Mouse (Mus musculus): ENCODE results near the gene Rassf3. TPM values are rescaled to one million over a fixed set of nuclear protein-coding genes. Genes with fewer than 3 reads are reported as not detected.

The Rassf3 gene
- polyA plus RNA-seq, 1 experiment from 2014 or later, result 17.3 TPM

GRCm38 (mm10) chr10:121403946-121404345 is 72.2 kb downstream of the Rassf3 start:
- no peak overlapping the region for H3K9ac ChIP-seq
- H3K4me2 ChIP-seq, result no peak overlapping the region
- 53% methylated on average over 6 of the region's 9 CpGs for WGBS

GRCm38 (mm10) chr10:121403104-121403503 is 73.0 kb downstream of the Rassf3 start:
- Histone ChIP-seq H3K36me3 (no peaks in the 10 kb centered on the region), H3K27ac (no peak overlapping the region), H3K4me3 (no peak overlapping the region), H3K27me3 (no peaks in the 10 kb centered on the region), H3K4me2 (no peak overlapping the region), H3K9me3 (no peaks in the 10 kb centered on the region), H3K4me1 (0 out of 2 replicates have a peak, but pooled peaks cover 2% of the 10 kb centered on the region), H3K9ac (no peak overlapping the region)
- ATAC-seq (ENCODE audit: insufficient number of reproducible peaks, low FRiP score, low TSS enrichment, low read depth), result no peak
- WGBS, result 56% methylated on average over 9 of the region's 9 CpGs

More at GRCm38 (mm10) chr10:121403946-121404345, 72.2 kb downstream of the Rassf3 start:
- H3K27ac ChIP-seq, result no peak overlapping the region
- H3K27me3 ChIP-seq, result no peaks in the 10 kb centered on the region
- H3K9me3 ChIP-seq, result no peaks in the 10 kb centered on the region
- H3K36me3 ChIP-seq, result no peaks in the 10 kb centered on the region
- 0 out of 2 replicates have a peak, but pooled peaks cover 2% of the 10 kb centered on the region for H3K4me1 ChIP-seq
- H3K4me3 ChIP-seq, result no peak overlapping the region
- ATAC-seq (ENCODE audit: insufficient number of reproducible peaks, low FRiP score, low TSS enrichment, low read depth), result no peak

GRCm38 (mm10) chr10:121401005-121401404 is 75.1 kb downstream of the Rassf3 start:
- WGBS, result 84% methylated on average over 7 of the region's 7 CpGs
- Histone ChIP-seq H3K36me3 (peaks cover 12% of the 10 kb centered on the region), H3K27ac (no peak overlapping the region), H3K4me1 (0 out of 2 replicates have a peak, but pooled peaks cover 2% of the 10 kb centered on the region), H3K27me3 (no peaks in the 10 kb centered on the region), H3K9ac (no peak overlapping the region), H3K4me2 (no peak overlapping the region), H3K4me3 (no peak overlapping the region), H3K9me3 (no peaks in the 10 kb centered on the region)
- ATAC-seq (ENCODE audit: insufficient number of reproducible peaks, low FRiP score, low TSS enrichment, low read depth), result no peak

DNA sequence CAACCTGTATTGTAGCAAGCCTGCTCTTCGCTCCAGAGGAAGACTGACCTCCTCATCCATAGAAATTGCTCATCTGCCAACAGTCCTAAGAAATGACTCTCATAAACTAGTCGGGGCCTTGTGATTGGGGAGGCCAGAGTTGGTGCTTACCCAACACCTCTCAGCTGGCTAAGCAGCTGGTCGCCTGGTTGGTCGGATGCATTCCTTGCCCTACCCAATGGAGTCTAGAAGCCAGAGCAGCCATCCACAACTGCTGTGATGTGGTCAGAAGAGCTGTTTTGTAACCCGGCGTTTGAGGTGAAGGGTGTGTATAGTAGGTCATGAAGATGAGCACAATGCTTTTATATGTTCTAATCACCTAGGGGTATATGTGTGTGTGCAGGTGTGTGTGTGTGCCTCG is 77.5 kb downstream of the Rassf3 start:
- 0 out of 2 replicates have a peak, but pooled peaks cover 5% of the 10 kb centered on the region for H3K4me1 ChIP-seq
- no peak overlapping the region for H3K4me2 ChIP-seq
- no peak for ATAC-seq (ENCODE audit: insufficient number of reproducible peaks, low FRiP score, low TSS enrichment, low read depth)
- H3K9ac ChIP-seq, result no peak overlapping the region
- peaks cover 35% of the 10 kb centered on the region for H3K36me3 ChIP-seq
- no peak overlapping the region for H3K4me3 ChIP-seq
- H3K27me3 ChIP-seq, result no peaks in the 10 kb centered on the region
- no peaks in the 10 kb centered on the region for H3K9me3 ChIP-seq
- WGBS, result 86% methylated on average over 7 of the region's 7 CpGs
- H3K27ac ChIP-seq, result no peak overlapping the region

DNA sequence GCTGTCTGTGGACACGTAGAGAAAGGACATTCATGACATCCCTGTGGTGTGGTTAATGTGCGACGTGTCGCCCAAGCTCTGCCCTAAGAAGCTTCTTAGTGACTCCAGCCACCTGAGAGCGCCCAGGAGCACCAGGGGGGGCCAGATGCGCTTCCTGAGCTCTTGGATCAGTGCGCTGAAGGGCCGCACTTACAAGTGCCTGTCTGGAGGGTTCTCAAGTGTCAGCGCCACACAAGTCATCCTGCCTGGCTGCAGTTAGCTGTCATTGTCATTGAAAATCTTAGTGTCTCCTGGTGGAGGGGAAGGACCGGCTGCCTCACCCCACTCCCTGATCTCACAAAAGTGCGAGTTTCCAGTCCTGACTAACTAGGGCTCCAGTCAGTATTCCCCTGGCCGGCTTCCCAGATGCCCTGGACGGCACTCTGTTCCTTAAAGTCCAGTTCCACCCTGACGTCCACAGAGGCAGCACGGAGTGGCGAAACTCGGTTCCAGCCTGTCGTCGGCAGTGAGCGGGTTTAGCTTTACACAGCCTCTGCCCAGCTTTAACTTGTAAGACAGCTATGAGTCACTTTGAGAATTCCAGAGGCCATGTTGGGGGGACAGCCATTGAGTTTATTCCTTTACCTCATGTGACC is 80.5 kb downstream of the Rassf3 start:
- no peak overlapping the region for H3K27ac ChIP-seq
- 0 out of 2 replicates have a peak, but pooled peaks cover 5% of the 10 kb centered on the region for H3K4me1 ChIP-seq
- ATAC-seq (ENCODE audit: insufficient number of reproducible peaks, low FRiP score, low TSS enrichment, low read depth), result no peak
- no peak overlapping the region for H3K4me2 ChIP-seq
- peaks cover 64% of the 10 kb centered on the region for H3K36me3 ChIP-seq
- no peaks in the 10 kb centered on the region for H3K27me3 ChIP-seq
- H3K4me3 ChIP-seq, result no peak overlapping the region
- no peaks in the 10 kb centered on the region for H3K9me3 ChIP-seq
- 84% methylated on average over 20 of the region's 20 CpGs for WGBS
- no peak overlapping the region for H3K9ac ChIP-seq

GRCm38 (mm10) chr10:121394789-121395325 is 81.3 kb downstream of the Rassf3 start:
- Histone ChIP-seq H3K9me3 (no peaks in the 10 kb centered on the region), H3K4me2 (no peak overlapping the region), H3K27me3 (no peaks in the 10 kb centered on the region), H3K36me3 (peaks cover 72% of the 10 kb centered on the region), H3K9ac (no peak overlapping the region), H3K4me1 (0 out of 2 replicates have a peak, but pooled peaks cover 5% of the 10 kb centered on the region), H3K4me3 (no peak overlapping the region), H3K27ac (peak overlapping the region; percentile 38)
- ATAC-seq (ENCODE audit: insufficient number of reproducible peaks, low FRiP score, low TSS enrichment, low read depth), result no peak
- WGBS, result 71% methylated on average over 18 of the region's 18 CpGs

DNA sequence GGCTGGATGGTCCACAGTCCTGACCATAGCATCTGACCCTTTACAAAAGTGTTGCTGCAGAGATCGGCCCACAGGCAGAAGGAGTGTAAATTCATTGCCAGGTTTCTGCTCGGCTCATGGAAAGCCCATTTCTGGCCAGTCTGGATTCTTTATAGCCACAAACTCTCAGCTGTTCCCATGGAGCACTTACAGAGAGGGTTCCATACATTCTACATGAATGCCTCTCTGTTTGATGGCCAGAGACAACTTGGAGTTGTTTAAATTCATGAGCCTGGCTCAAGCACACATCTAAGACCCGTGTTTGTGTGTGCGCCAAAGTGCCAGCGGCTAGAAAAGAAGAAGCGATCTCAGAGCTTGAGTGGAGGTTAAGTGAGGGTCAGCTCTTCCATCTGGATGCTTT is 81.9 kb downstream of the Rassf3 start:
- no peak for ATAC-seq (ENCODE audit: insufficient number of reproducible peaks, low FRiP score, low TSS enrichment, low read depth)
- H3K9ac ChIP-seq, result no peak overlapping the region
- H3K9me3 ChIP-seq, result no peaks in the 10 kb centered on the region
- peaks cover 78% of the 10 kb centered on the region for H3K36me3 ChIP-seq
- peak overlapping the region; percentile 38 for H3K27ac ChIP-seq
- H3K4me2 ChIP-seq, result no peak overlapping the region
- H3K4me3 ChIP-seq, result no peak overlapping the region
- H3K4me1 ChIP-seq, result 0 out of 2 replicates have a peak, but pooled peaks cover 3% of the 10 kb centered on the region
- WGBS, result 55% methylated on average over 6 of the region's 6 CpGs
- no peaks in the 10 kb centered on the region for H3K27me3 ChIP-seq

DNA sequence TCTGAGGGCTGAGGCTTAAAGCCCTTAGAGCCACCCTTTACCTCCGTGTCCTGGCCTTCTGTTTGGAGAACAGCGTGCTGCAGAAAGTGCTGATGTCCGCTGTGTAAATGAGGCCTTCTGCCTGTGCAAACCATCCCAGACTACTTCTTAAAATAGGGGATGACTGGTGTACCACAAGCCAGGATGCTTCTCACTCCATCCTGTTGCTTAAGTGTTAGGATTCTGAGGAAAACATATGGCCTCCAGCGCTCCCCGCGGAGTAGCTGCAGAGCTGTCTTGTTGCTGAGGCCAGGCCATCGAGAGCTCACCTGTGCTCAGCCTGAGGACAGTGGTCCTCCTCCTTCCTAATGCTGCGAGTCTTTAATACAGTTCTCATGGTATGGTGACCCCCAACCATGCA is 84.2 kb downstream of the Rassf3 start:
- Histone ChIP-seq H3K4me1 (0 out of 2 replicates have a peak, but pooled peaks cover 3% of the 10 kb centered on the region), H3K4me3 (no peak overlapping the region), H3K36me3 (peaks cover 99% of the 10 kb centered on the region), H3K4me2 (no peak overlapping the region), H3K9ac (no peak overlapping the region), H3K27ac (no peak overlapping the region), H3K27me3 (no peaks in the 10 kb centered on the region), H3K9me3 (no peaks in the 10 kb centered on the region)
- WGBS, result 93% methylated on average over 8 of the region's 8 CpGs
- no peak for ATAC-seq (ENCODE audit: insufficient number of reproducible peaks, low FRiP score, low TSS enrichment, low read depth)

DNA sequence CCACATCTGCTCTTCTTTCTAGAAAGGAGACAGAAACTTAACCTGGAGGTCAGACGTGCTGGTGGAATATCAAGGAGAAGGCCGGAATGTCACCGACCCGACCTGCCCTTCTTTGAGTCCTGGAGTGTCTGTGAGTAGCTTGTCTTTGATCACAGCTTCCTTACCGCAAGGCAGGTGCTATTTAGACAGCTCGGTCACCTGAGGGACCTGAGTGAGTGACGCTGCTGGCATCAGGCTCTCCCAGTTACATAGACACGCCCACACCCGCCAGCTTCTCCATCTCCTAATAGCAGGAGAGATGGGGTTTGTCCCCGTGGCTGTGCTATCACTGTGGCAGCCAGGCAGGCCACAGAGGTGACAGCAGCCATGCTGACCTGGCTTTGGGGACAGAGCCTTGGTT is 85.5 kb downstream of the Rassf3 start:
- H3K4me2 ChIP-seq, result no peak overlapping the region
- no peaks in the 10 kb centered on the region for H3K27me3 ChIP-seq
- H3K4me1 ChIP-seq, result 0 out of 2 replicates have a peak, but pooled peaks cover 3% of the 10 kb centered on the region
- no peaks in the 10 kb centered on the region for H3K9me3 ChIP-seq
- ATAC-seq (ENCODE audit: insufficient number of reproducible peaks, low FRiP score, low TSS enrichment, low read depth), result no peak
- H3K4me3 ChIP-seq, result no peak overlapping the region
- peaks cover 94% of the 10 kb centered on the region for H3K36me3 ChIP-seq
- WGBS, result 74% methylated on average over 10 of the region's 10 CpGs
- H3K27ac ChIP-seq, result no peak overlapping the region
- no peak overlapping the region for H3K9ac ChIP-seq

- H3K4me1 ChIP-seq, result no peaks in the 10 kb centered on the region
- H3K9ac ChIP-seq, result no peak overlapping the region
- ATAC-seq (ENCODE audit: insufficient number of reproducible peaks, low FRiP score, low TSS enrichment, low read depth), result peak; percentile 60; the same call in 1 of the 2 replicates
- 49% methylated on average over 9 of the region's 9 CpGs for WGBS
- no peaks in the 10 kb centered on the region for H3K27me3 ChIP-seq
- no peak overlapping the region for H3K4me3 ChIP-seq
- H3K36me3 ChIP-seq, result peaks cover 88% of the 10 kb centered on the region
- no peaks in the 10 kb centered on the region for H3K9me3 ChIP-seq
- H3K4me2 ChIP-seq, result no peak overlapping the region
- H3K27ac ChIP-seq, result no peak overlapping the region
Observed at GRCm38 (mm10) chr10:121386347-121386746, 89.8 kb downstream of the Rassf3 start.

GRCm38 (mm10) chr10:121385695-121386094 is 90.5 kb downstream of the Rassf3 start:
- no peak overlapping the region for H3K4me3 ChIP-seq
- no peaks in the 10 kb centered on the region for H3K4me1 ChIP-seq
- H3K4me2 ChIP-seq, result no peak overlapping the region
- H3K36me3 ChIP-seq, result peaks cover 88% of the 10 kb centered on the region
- no peak overlapping the region for H3K27ac ChIP-seq
- no peaks in the 10 kb centered on the region for H3K9me3 ChIP-seq
- H3K27me3 ChIP-seq, result no peaks in the 10 kb centered on the region
- WGBS, result 94% methylated on average over 6 of the region's 6 CpGs
- ATAC-seq (ENCODE audit: insufficient number of reproducible peaks, low FRiP score, low TSS enrichment, low read depth), result no peak
- no peak overlapping the region for H3K9ac ChIP-seq

DNA sequence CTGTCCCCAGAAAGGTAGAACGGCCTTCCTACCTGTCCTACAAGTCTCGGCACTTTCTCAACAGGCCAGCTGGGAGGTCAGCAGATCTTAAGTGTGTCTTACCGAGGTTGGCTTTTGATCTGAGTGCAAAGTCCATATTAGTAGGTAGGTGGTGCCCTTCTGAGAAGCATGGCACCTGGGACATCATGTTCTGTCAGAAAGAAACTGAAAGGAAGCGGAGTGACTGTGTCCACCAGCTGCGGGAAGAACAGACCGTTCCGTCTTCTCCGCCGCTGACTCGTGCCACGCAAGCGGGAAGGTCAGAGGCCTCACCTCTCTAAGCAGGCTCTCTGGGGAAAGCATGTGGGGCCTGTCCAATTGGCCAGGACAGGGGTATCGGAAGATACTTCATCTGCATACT is 91.4 kb downstream of the Rassf3 start:
- Histone ChIP-seq H3K9ac (no peak overlapping the region), H3K9me3 (no peaks in the 10 kb centered on the region), H3K36me3 (peaks cover 88% of the 10 kb centered on the region), H3K4me2 (no peak overlapping the region), H3K27ac (no peak overlapping the region), H3K4me3 (no peak overlapping the region), H3K27me3 (no peaks in the 10 kb centered on the region), H3K4me1 (no peaks in the 10 kb centered on the region)
- no peak for ATAC-seq (ENCODE audit: insufficient number of reproducible peaks, low FRiP score, low TSS enrichment, low read depth)
- WGBS, result 89% methylated on average over 13 of the region's 13 CpGs
